Mouse (Mus musculus): ENCODE data around the gene Pabpc4. TPM values are rescaled to one million over a fixed set of nuclear protein-coding genes. Genes with fewer than 3 reads are reported as not detected.

The Pabpc4 gene
- polyA plus RNA-seq, 1 experiment from 2014 or later = 41.2 TPM

GRCm38 (mm10) chr4:123232841-123233240 lies 29.3 kb upstream of the Pabpc4 start:
- no peak for ATAC-seq (ENCODE audit: insufficient number of reproducible peaks, insufficient read depth, low FRiP score, low TSS enrichment, low read depth)
- peaks cover 21% of the 10 kb centered on the region for H3K4me1 ChIP-seq
- H3K4me3 ChIP-seq = no peak overlapping the region
- WGBS = 60% methylated on average over 3 of the region's 3 CpGs
- H3K27me3 ChIP-seq = peaks cover 57% of the 10 kb centered on the region
- no peak overlapping the region for H3K4me2 ChIP-seq
- H3K9me3 ChIP-seq = no peaks in the 10 kb centered on the region
- H3K36me3 ChIP-seq = no peaks in the 10 kb centered on the region
- no peak overlapping the region for H3K9ac ChIP-seq
- H3K27ac ChIP-seq = no peak overlapping the region

- ATAC-seq (ENCODE audit: insufficient number of reproducible peaks, insufficient read depth, low FRiP score, low TSS enrichment, low read depth) = no peak
- H3K4me3 ChIP-seq = peak within 1 kb of the TSS; percentile 48
- H3K27ac ChIP-seq = no peak within 1 kb of the TSS
- H3K9ac ChIP-seq = peak within 1 kb of the TSS; percentile 53
- peaks cover 64% of the 10 kb centered on the region for H3K27me3 ChIP-seq
- H3K4me1 ChIP-seq = peaks cover 19% of the 10 kb centered on the region
- peak within 1 kb of the TSS; percentile 86 for H3K4me2 ChIP-seq
- H3K9me3 ChIP-seq = no peaks in the 10 kb centered on the region
- 2% methylated on average over 51 of the region's 52 CpGs for WGBS
- no peaks in the 10 kb centered on the region for H3K36me3 ChIP-seq
These were observed 28.6 kb upstream of the Pabpc4 start, which contains the start of gene Heyl for GRCm38 (mm10) chr4:123233492-123234084. Gene Heyl, plus strand, starts transcription at chr4:123233556.

- Histone ChIP-seq H3K27me3 (peaks cover 88% of the 10 kb centered on the region), H3K27ac (no peak overlapping the region)
These were observed 26.2 kb upstream of the Pabpc4 start for GRCm38 (mm10) chr4:123235835-123236430.

GRCm38 (mm10) chr4:123236431-123237031 lies 25.6 kb upstream of the Pabpc4 start:
- H3K4me2 ChIP-seq = no peak overlapping the region
- H3K4me1 ChIP-seq = peaks cover 34% of the 10 kb centered on the region
- H3K36me3 ChIP-seq = no peaks in the 10 kb centered on the region
- peaks cover 88% of the 10 kb centered on the region for H3K27me3 ChIP-seq
- H3K9ac ChIP-seq = no peak overlapping the region
- no peak overlapping the region for H3K4me3 ChIP-seq
- WGBS = 79% methylated on average over 13 of the region's 13 CpGs
- ATAC-seq (ENCODE audit: insufficient number of reproducible peaks, insufficient read depth, low FRiP score, low TSS enrichment, low read depth) = no peak
- H3K9me3 ChIP-seq = no peaks in the 10 kb centered on the region
- no peak overlapping the region for H3K27ac ChIP-seq

More at GRCm38 (mm10) chr4:123235835-123236430, 26.2 kb upstream of the Pabpc4 start:
- peaks cover 34% of the 10 kb centered on the region for H3K4me1 ChIP-seq
- WGBS = 41% methylated on average over 9 of the region's 9 CpGs
- ATAC-seq (ENCODE audit: insufficient number of reproducible peaks, insufficient read depth, low FRiP score, low TSS enrichment, low read depth) = no peak
- H3K4me3 ChIP-seq = no peak overlapping the region
- no peak overlapping the region for H3K4me2 ChIP-seq
- H3K9ac ChIP-seq = no peak overlapping the region
- no peaks in the 10 kb centered on the region for H3K9me3 ChIP-seq
- no peaks in the 10 kb centered on the region for H3K36me3 ChIP-seq

GRCm38 (mm10) chr4:123237386-123238266 lies 24.5 kb upstream of the Pabpc4 start:
- ATAC-seq (ENCODE audit: insufficient number of reproducible peaks, insufficient read depth, low FRiP score, low TSS enrichment, low read depth) = no peak
- Histone ChIP-seq H3K9me3 (no peaks in the 10 kb centered on the region), H3K4me1 (peaks cover 34% of the 10 kb centered on the region), H3K36me3 (no peaks in the 10 kb centered on the region), H3K27me3 (peaks cover 80% of the 10 kb centered on the region), H3K27ac (no peak overlapping the region), H3K4me2 (no peak overlapping the region), H3K9ac (no peak overlapping the region), H3K4me3 (no peak overlapping the region)
- WGBS = 51% methylated on average over 6 of the region's 6 CpGs

GRCm38 (mm10) chr4:123239361-123240203 lies 22.6 kb upstream of the Pabpc4 start:
- Histone ChIP-seq H3K36me3 (no peaks in the 10 kb centered on the region), H3K9me3 (no peaks in the 10 kb centered on the region), H3K27me3 (peaks cover 64% of the 10 kb centered on the region), H3K9ac (peak overlapping the region; percentile 67), H3K4me2 (peak overlapping the region; percentile 70), H3K27ac (peak overlapping the region; percentile 22; the same call in 1 of the 2 replicates), H3K4me1 (peaks cover 23% of the 10 kb centered on the region), H3K4me3 (peak overlapping the region; percentile 40)
- ATAC-seq (ENCODE audit: insufficient number of reproducible peaks, insufficient read depth, low FRiP score, low TSS enrichment, low read depth) = peak; percentile 40; the same call in 1 of the 2 replicates
- WGBS = 5% methylated on average over 58 of the region's 58 CpGs

GRCm38 (mm10) chr4:123246221-123246620 lies 15.9 kb upstream of the Pabpc4 start:
- Histone ChIP-seq H3K4me3 (no peak overlapping the region), H3K27me3 (0 out of 2 replicates have a peak, but pooled peaks cover 4% of the 10 kb centered on the region), H3K9me3 (no peaks in the 10 kb centered on the region), H3K36me3 (no peaks in the 10 kb centered on the region), H3K4me1 (peaks cover 10% of the 10 kb centered on the region; the same call in 1 of the 2 replicates), H3K4me2 (no peak overlapping the region), H3K9ac (no peak overlapping the region), H3K27ac (no peak overlapping the region)
- 81% methylated on average over 7 of the region's 7 CpGs for WGBS
- ATAC-seq (ENCODE audit: insufficient number of reproducible peaks, insufficient read depth, low FRiP score, low TSS enrichment, low read depth) = no peak

GRCm38 (mm10) chr4:123246651-123247050 lies 15.5 kb upstream of the Pabpc4 start:
- no peak for ATAC-seq (ENCODE audit: insufficient number of reproducible peaks, insufficient read depth, low FRiP score, low TSS enrichment, low read depth)
- no peak overlapping the region for H3K27ac ChIP-seq

GRCm38 (mm10) chr4:123247147-123247880 lies 14.8 kb upstream of the Pabpc4 start:
- peaks cover 10% of the 10 kb centered on the region; the same call in 1 of the 2 replicates for H3K4me1 ChIP-seq
- WGBS = 33% methylated on average over 7 of the region's 7 CpGs
- no peak for ATAC-seq (ENCODE audit: insufficient number of reproducible peaks, insufficient read depth, low FRiP score, low TSS enrichment, low read depth)
- H3K4me2 ChIP-seq = no peak overlapping the region
- H3K27ac ChIP-seq = no peak overlapping the region
- 0 out of 2 replicates have a peak, but pooled peaks cover 4% of the 10 kb centered on the region for H3K27me3 ChIP-seq
- H3K36me3 ChIP-seq = no peaks in the 10 kb centered on the region
- H3K9ac ChIP-seq = no peak overlapping the region
- no peak overlapping the region for H3K4me3 ChIP-seq
- H3K9me3 ChIP-seq = no peaks in the 10 kb centered on the region

More at GRCm38 (mm10) chr4:123246651-123247050, 15.5 kb upstream of the Pabpc4 start:
- Histone ChIP-seq H3K9ac (no peak overlapping the region), H3K27me3 (0 out of 2 replicates have a peak, but pooled peaks cover 4% of the 10 kb centered on the region), H3K4me2 (no peak overlapping the region), H3K36me3 (no peaks in the 10 kb centered on the region), H3K9me3 (no peaks in the 10 kb centered on the region), H3K4me1 (peaks cover 10% of the 10 kb centered on the region; the same call in 1 of the 2 replicates), H3K4me3 (no peak overlapping the region)
- WGBS = 91% methylated on average over 5 of the region's 5 CpGs

GRCm38 (mm10) chr4:123248971-123249567 lies 13.1 kb upstream of the Pabpc4 start:
- H3K36me3 ChIP-seq = no peaks in the 10 kb centered on the region
- H3K27me3 ChIP-seq = no peaks in the 10 kb centered on the region
- H3K4me3 ChIP-seq = no peak overlapping the region
- no peak overlapping the region for H3K9ac ChIP-seq
- H3K9me3 ChIP-seq = no peaks in the 10 kb centered on the region
- no peak overlapping the region for H3K4me2 ChIP-seq
- no peak overlapping the region for H3K27ac ChIP-seq
- peaks cover 10% of the 10 kb centered on the region; the same call in 1 of the 2 replicates for H3K4me1 ChIP-seq
- ATAC-seq (ENCODE audit: insufficient number of reproducible peaks, insufficient read depth, low FRiP score, low TSS enrichment, low read depth) = no peak
- 71% methylated on average over 7 of the region's 7 CpGs for WGBS

Data from embryonic facial prominence, embryonic 13.5 days (tissue).